9 mouse cellular contexts compared by ENCODE assay signal in the genomic region with DNA sequence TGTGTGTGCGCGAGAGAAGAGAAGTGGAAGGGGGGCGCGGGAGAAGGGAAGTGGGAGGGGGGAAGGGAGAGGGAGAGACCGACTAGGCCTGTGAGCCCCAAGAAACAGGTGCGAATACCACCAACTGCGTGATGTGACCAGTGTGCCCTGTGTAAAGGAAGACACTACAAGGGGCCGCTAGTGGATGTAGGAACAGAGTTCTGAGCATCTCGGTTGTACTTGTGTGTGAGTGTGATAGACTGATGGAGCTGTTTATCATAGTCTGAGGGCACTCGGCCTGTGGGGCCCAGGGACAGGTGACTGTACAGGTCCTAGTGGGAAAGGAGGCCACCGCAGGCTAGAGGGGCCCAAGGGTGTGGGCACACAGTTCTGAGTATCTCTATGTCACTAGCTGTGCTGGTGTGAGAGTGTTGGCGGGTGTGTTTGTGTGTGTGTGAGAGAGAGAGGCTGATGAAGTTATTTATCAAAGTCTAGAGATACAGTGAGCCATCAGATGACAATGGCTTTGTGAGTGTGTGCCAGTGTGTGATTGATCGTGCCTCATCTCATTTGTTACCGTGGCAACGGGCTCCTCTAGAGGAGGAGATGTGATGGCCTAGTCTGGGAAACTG. TPM values are rescaled to one million over a fixed set of nuclear protein-coding genes. Genes with fewer than 3 reads are reported as not detected.
DNase-seq lines count a peak whose midpoint lies in the region; ATAC-seq lines count a peak whose summit lies in the region.
"Had no signal": no experiment of that assay in that cellular context is flagged by ENCODE, and none has a peak within 500 bp of the region (broad histone marks: within the 10 kb centered on the region; RNA-seq: fewer than 3 reads in every experiment).

No protein-coding gene starts in this region.

- 0 out of 2 replicates have a peak, but pooled peaks cover 2% of the 10 kb centered on the region for H3K4me1 ChIP-seq in hindbrain, embryonic 11.5 days (replicated peaks; ENCODE audit: control insufficient read depth, insufficient read depth, low read length)
- peaks cover 17% of the 10 kb centered on the region for H3K4me1 ChIP-seq in limb, embryonic 13.5 days
- peaks cover 13% of the 10 kb centered on the region; the same call in 1 of the 2 replicates for H3K4me1 ChIP-seq in neural tube, embryonic 12.5 days

- no peaks in the 10 kb centered on the region for H3K36me3 ChIP-seq in hindbrain, embryonic 11.5 days (ENCODE audit: control insufficient read depth, insufficient read depth, low read length)
- H3K36me3 ChIP-seq in limb, embryonic 13.5 days = peaks cover 9% of the 10 kb centered on the region
- H3K36me3 ChIP-seq in neural tube, embryonic 12.5 days = no peaks in the 10 kb centered on the region

- peak overlapping the region; percentile 64 for H3K4me2 ChIP-seq in hindbrain, embryonic 11.5 days (replicated peaks; ENCODE audit: low read depth, low read length)
- H3K4me2 ChIP-seq in limb, embryonic 13.5 days (replicated peaks) = peak overlapping the region; percentile 76
- H3K4me2 ChIP-seq in neural tube, embryonic 12.5 days (replicated peaks) = peak overlapping the region; percentile 74

- H3K9me3 ChIP-seq in hindbrain, embryonic 11.5 days (ENCODE audit: control insufficient read depth, low read length) = no peaks in the 10 kb centered on the region
- no peaks in the 10 kb centered on the region for H3K9me3 ChIP-seq in limb, embryonic 13.5 days
- H3K9me3 ChIP-seq in neural tube, embryonic 12.5 days = no peaks in the 10 kb centered on the region

- peak overlapping the region; percentile 77 for H3K27ac ChIP-seq in hindbrain, embryonic 11.5 days (ENCODE audit: low read depth, low read length)
- H3K27ac ChIP-seq in limb, embryonic 13.5 days = no peak overlapping the region; the same call in 1 of the 2 replicates
- H3K27ac ChIP-seq in neural tube, embryonic 12.5 days = peak overlapping the region; percentile 46; the same call in 1 of the 2 replicates

- peak overlapping the region; percentile 56 for H3K9ac ChIP-seq in hindbrain, embryonic 11.5 days (ENCODE audit: low read depth, low read length)
- peak overlapping the region; percentile 65 for H3K9ac ChIP-seq in limb, embryonic 13.5 days
- H3K9ac ChIP-seq in neural tube, embryonic 12.5 days = peak overlapping the region; percentile 60

- DNase-seq in adrenal gland, adult (ENCODE audit: inconsistent age in 2 of 2, low spot score in 1 of 2) = peak; percentile 37 to 65
- no peak for DNase-seq in adrenal gland, postnatal 25 days
- peak; percentile 3 to 9 for DNase-seq in B cell, adult 2 months
- peak; percentile 39 to 44 for DNase-seq in cerebellum, postnatal 14 days
- peak; percentile 77 for DNase-seq in hindbrain, embryonic 11.5 days (ENCODE audit: low spot score)
- DNase-seq in adipocyte (ENCODE audit: low spot score) = no peak

- H3K4me3 ChIP-seq in hindbrain, embryonic 11.5 days (ENCODE audit: low read depth, low read length) = peak overlapping the region; percentile 45
- peak overlapping the region; percentile 55 for H3K4me3 ChIP-seq in limb, embryonic 13.5 days
- H3K4me3 ChIP-seq in neural tube, embryonic 12.5 days = peak overlapping the region; percentile 49

- 23% methylated on average over 15 of the region's 15 CpGs for WGBS in hindbrain, embryonic 11.5 days
- WGBS in limb, embryonic 13.5 days = 31% methylated on average over 15 of the region's 15 CpGs
- WGBS in neural tube, embryonic 12.5 days = 21% methylated on average over 15 of the region's 15 CpGs

- H3K27me3 ChIP-seq in hindbrain, embryonic 11.5 days (ENCODE audit: control insufficient read depth, insufficient read depth, low read length) = no peaks in the 10 kb centered on the region
- no peaks in the 10 kb centered on the region for H3K27me3 ChIP-seq in limb, embryonic 13.5 days
- no peaks in the 10 kb centered on the region for H3K27me3 ChIP-seq in neural tube, embryonic 12.5 days (replicated peaks)

- peak; percentile 52 for ATAC-seq in hindbrain, embryonic 11.5 days (ENCODE audit: low FRiP score)
- 0 out of 2 replicates have a peak, but pooled peaks have one; percentile 0 for ATAC-seq in limb, embryonic 13.5 days (ENCODE audit: low FRiP score, low read depth)
- peak; percentile 25 for ATAC-seq in neural tube, embryonic 12.5 days (ENCODE audit: low FRiP score, low read depth)

RNA-seq across cellular contexts. Expression of a gene that starts 0.6 kb away (rescaled TPM):
- total RNA-seq in adrenal gland, postnatal 25 days (2021) = 6.7 and 9.7 TPM in 2 replicates
- 15.1 and 16.5 TPM in 2 replicates for polyA plus RNA-seq in hindbrain, embryonic 11.5 days (2014; fragmentation: Nextera tagmentation; extraction: Ambion mirVana)
- 10.0 and 11.9 TPM in 2 replicates for polyA plus RNA-seq in limb, embryonic 13.5 days (2015; fragmentation: Nextera tagmentation; extraction: Ambion mirVana)
- polyA plus RNA-seq in neural tube, embryonic 12.5 days (2016; fragmentation: Nextera tagmentation; extraction: Ambion mirVana) = 15.1 and 15.4 TPM in 2 replicates

RNA-seq across cellular contexts. Expression of a gene that starts 34.5 kb away (rescaled TPM):
- total RNA-seq in adrenal gland, postnatal 25 days (2021) = not detected in 2 replicates
- polyA plus RNA-seq in hindbrain, embryonic 11.5 days (2014; fragmentation: Nextera tagmentation; extraction: Ambion mirVana) = not detected in 2 replicates
- not detected in 2 replicates for polyA plus RNA-seq in limb, embryonic 13.5 days (2015; fragmentation: Nextera tagmentation; extraction: Ambion mirVana)
- not detected in 2 replicates for polyA plus RNA-seq in neural tube, embryonic 12.5 days (2016; fragmentation: Nextera tagmentation; extraction: Ambion mirVana)
- total RNA-seq: heart, adult 18-20 months had no signal

RNA-seq across cellular contexts. Expression of a gene that starts 44.1 kb away (rescaled TPM):
- total RNA-seq in adrenal gland, postnatal 25 days (2021) = 2.9 and 3.9 TPM in 2 replicates
- polyA plus RNA-seq in hindbrain, embryonic 11.5 days (2014; fragmentation: Nextera tagmentation; extraction: Ambion mirVana) = 8.5 and 10.3 TPM in 2 replicates
- polyA plus RNA-seq in limb, embryonic 13.5 days (2015; fragmentation: Nextera tagmentation; extraction: Ambion mirVana) = 9.3 and 9.6 TPM in 2 replicates
- polyA plus RNA-seq in neural tube, embryonic 12.5 days (2016; fragmentation: Nextera tagmentation; extraction: Ambion mirVana) = 8.0 and 10.1 TPM in 2 replicates

RNA-seq across cellular contexts. Expression of a gene that starts 56.5 kb away (rescaled TPM):
- 0.62 and 0.94 TPM in 2 replicates for total RNA-seq in adrenal gland, postnatal 25 days (2021)
- 2.5 and 3.7 TPM in 2 replicates for polyA plus RNA-seq in hindbrain, embryonic 11.5 days (2014; fragmentation: Nextera tagmentation; extraction: Ambion mirVana)
- polyA plus RNA-seq in limb, embryonic 13.5 days (2015; fragmentation: Nextera tagmentation; extraction: Ambion mirVana) = 3.2 and 3.3 TPM in 2 replicates
- polyA plus RNA-seq in neural tube, embryonic 12.5 days (2016; fragmentation: Nextera tagmentation; extraction: Ambion mirVana) = 3.7 and 5.2 TPM in 2 replicates

Comparison
In these comparisons a context has a peak if more than half of its experiments do, and no peak if none do; other contexts are left out.
1. DNase-seq: peak in adrenal gland, adult (2 of 2), B cell, adult 2 months (2 of 2), cerebellum, postnatal 14 days (2 of 2) and hindbrain, embryonic 11.5 days (single experiment); none in adrenal gland, postnatal 25 days (single experiment) and adipocyte (single experiment).
2. ATAC-seq: peak in every context shown above with its lines; median percentile 52 in hindbrain, embryonic 11.5 days; 25 in neural tube, embryonic 12.5 days; 0 in limb, embryonic 13.5 days.
3. Peak in every context shown above with its lines, with median percentiles within 50 percentile points of each other: H3K4me2 ChIP-seq, H3K4me3 ChIP-seq and H3K9ac ChIP-seq.